Mouse (Mus musculus) regulatory T cell (primary cell): ENCODE results near the gene Exoc3.

ENCODE experiments used
- in situ Hi-C: fragments of 300-600 bp; cut with MboI, MseI; formaldehyde crosslinking; loops from one replicate; pipeline ENCODE4 v1.15.1; 2025; ENCODE audit warnings: high pct_unique_total_duplicates

Gene Exoc3

DNA sequence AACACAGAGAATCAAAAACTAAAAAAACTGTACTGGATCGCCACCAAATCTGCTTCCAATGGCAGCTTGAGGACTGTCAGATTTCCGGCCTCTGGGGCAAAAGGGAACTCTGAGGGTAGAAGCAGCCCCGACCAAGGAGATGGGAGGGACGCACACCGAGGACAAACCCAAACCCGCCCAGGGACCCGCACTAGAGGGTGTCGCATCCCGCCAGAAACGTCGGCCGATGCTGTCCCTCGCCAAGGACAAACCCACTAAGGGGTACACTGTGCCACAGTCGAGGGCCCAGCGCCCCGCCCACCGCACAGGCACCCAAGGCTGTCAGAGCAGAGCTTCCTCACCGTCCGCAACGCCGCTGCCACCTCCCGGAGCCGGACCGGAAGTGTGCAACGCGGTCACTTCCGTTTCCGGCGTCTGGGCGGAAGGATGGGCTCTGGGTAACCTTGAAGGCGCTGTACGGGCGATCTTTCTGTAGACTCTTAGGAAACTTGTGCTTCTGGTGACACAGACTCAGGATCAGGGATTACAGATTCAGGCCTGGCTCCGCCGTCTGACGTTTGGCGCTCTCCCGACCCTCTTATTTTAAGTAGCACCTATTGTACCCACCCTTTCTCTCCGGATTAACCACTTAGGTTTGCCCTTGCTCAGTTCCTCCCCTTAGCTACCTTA is at the start of gene Exoc3:
Gene Exoc3, minus strand, starts transcription at position 416 of the 669 bp plus-strand sequence.
- in situ Hi-C loops, result no loop called here

DNA sequence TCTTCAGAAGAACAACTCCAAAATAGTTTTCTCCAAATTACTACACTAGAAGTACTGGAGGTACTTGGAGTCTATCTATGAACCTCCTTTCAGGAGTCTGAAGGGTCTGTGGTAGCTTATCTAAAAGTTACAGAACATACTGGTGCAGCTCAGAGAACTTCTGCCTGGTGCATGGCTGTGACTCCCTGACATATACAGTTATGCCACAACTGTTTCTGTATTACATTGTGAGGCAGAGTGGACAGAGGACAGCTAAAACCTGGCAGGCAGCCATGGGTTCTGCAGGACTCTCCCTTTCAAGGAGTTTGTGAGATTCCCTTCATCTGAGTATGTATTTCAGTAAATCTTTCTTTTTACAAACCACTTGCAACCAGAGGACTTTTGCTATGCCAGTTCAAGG is 38.0 kb upstream of the Exoc3 start:
- in situ Hi-C loops, result no loop called here

DNA sequence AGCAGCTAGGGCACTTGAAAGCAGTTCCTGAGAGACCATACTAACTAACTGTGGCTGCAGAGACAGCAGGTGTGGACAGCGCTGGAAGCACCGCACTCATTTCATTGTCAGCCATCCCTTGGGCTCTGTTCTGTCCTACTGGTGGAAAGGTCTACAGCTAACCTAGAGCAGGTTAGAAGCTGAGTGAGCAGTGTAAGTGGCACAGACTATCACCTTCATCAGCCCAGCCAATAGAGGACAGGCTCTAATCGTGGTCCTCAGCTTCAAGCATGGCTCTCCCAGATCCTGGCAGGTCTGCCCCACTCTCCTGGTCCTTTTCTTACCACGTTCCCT is 37.3 kb upstream of the Exoc3 start:
- in situ Hi-C loops, result no loop called here

DNA sequence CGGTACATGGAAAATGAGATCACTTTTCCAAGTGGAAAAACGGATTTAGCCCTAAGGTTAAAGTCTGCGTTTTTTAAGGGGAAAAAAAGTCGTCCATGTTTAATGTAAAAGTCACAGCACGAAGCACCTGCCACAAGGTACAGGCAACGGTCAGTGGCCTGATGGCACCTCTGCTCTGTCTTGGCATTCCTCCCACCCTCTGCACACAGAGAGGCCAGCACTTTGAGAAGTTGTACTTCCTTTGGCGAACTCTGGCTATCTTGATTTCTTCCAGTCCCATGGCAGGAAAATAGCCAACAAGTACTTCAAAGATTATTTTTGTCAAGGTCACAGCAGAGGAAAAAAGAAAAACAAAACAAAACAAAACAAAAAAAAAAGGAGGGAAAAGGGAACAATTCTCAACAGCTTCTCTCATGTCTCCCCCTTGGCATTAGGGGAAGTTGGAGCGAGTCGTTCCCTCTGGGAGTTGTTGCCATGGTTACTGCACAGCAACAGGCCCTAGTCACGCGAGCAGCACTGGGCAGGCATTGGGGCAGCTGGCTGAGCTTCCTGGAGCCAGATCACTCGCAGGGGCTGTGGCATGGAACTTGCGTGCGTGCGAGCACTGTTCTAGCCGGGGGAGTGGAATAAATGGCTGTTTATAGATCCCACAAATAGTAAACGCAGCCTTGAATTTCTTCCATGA is 36.8 kb upstream of the Exoc3 start:
- in situ Hi-C loops, result no loop called here

DNA sequence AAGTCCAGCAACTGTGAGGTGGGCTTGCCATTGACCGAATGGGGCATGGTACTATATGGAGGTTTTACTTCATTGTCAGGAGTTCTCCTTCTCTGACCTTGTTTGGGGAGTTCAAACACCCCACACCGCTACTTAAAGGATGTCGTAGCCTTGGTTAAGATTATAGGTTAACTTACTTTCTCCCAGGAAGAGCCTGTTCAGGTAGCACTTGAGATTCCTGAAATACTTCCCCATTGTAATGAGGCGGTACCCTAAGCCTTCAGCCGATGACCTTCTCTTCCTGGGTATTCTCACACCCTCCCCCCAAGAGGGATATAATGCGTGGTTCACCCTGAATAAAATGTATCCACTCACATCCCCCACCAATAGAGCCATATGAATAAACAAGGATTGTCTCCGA is 29.0 kb upstream of the Exoc3 start:
- in situ Hi-C loops, result no loop called here

DNA sequence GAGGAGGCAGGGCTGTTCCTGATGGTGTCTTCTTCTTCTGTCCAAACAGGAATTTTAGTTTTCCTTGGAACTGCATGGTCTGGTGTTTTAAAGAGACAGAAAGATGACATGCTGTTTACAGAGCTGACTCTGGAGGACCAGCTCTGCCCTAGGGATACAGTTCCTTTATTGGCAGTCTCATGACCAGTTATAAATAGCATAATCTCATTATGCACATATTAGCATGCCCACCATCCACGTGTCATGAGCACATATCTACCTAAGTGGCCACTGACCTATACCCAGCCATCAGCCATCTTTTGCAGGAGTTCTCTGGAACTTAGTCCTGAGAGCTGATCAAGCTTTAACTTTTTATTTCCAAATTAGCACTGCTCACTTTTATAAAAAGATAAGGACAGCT is 12.1 kb upstream of the Exoc3 start:
- in situ Hi-C loops, result no loop called here

DNA sequence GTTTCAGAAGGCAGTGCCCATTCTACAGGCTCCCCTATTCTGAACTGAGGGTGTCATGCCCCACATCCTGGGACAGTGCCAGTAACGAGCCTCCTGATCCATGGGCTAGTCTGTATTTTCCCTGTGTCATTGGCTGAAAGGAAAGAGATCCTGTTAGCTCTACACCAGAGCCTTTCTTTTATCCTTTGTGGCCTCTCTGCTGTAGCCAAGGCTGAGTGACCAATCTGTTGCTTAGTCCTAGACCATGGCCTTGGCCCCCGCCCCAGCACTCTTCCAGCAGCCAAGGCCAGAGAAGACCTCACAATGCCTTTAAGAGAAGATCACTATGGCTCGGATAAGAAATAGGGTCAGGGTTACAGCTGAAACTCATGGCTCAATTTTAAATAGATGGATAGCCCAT is 9.9 kb upstream of the Exoc3 start:
- in situ Hi-C loops, result no loop called here

DNA sequence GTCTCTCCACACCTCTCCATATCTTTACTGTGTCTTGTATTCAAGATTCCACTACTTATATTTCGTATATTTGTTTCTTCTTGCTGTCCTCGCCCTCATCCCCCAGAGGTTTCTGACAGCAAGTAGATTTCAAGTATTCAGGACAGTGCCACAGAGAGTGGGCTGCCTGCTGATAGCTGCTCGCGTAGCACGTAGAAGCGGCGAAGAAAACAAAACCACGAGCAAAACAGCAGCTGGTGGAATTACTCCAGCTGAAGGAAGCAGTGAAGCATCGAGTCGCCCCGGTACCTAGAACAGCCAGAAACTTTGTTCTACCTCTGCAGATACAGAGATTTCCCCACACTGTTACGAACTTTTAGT is 434 bp upstream of the Exoc3 start:
- in situ Hi-C loops, result no loop called here

DNA sequence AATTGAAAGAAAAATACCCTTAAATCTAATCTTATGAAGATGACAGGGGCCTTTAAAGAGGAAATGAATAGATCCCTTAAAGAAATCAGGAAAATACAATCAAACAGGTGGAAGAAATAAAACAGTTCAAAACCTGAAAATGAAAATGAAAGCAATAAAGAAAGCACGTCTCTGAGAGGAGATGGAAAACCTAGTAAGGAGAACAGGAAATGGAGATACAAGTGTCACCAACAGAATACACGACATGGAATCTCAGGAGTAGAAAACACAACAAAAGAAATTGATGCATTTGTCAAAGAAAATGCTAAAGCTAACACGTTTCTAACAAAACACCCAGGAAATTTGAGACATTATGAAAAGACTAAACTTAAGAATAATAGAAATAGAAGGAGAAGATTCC is 12.1 kb downstream of the Exoc3 start:
- in situ Hi-C loops, result no loop called here

DNA sequence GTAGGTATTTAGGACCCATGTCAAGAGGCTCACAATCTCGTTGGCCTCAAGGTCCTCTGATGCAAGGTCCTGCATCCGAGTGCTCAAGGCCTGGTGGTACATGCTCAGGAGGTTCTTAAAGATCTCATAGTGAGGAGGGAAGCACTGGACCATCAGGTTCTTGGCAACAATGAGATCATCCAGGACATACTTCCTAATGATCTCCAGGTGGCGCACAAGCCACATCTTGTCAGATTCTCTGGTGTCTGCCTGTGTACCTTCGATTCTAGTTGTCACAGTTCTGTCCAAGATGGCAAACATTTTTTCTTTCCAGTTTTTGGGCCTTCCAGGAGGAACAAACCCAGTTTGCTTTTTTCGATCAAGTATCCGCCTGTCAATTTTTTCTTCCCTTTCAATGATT is 15.9 kb downstream of the Exoc3 start:
- in situ Hi-C loops, result loop anchor here (5.0 kb wide), 1 partner anchor 110 kb away; no protein-coding TSS in a partner anchor

DNA sequence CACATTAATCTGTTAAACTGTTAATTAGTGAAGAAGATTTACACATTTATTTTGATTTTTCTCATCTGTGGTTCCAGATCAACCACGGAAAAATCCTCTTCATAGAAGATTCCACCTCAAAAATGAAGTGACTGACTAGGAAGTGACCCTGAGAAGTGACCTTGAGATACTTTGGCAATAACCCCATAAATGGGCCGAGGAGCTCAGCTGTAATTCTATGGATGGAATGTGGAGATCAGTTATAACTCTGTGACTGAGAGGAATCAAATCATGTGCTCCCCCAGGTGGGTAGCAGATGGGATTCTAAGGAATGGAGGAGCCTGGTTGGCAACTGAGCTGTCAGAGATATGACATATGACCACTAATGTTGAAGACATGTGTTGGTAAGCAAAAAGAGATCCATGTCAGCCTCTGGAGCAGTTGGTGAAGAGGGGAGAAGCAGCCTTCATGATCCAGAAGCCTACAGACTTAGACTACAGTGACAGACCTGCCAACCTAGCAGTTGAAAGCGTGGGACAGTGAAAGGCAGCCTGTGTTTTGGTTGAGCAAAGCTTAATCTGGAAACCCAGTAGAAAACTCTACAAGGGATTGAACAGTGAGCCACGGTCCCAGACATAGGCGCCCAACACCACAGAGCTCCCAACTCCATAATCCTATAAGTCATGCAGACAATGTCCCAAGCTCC is 25.4 kb downstream of the Exoc3 start:
- in situ Hi-C loops, result no loop called here

DNA sequence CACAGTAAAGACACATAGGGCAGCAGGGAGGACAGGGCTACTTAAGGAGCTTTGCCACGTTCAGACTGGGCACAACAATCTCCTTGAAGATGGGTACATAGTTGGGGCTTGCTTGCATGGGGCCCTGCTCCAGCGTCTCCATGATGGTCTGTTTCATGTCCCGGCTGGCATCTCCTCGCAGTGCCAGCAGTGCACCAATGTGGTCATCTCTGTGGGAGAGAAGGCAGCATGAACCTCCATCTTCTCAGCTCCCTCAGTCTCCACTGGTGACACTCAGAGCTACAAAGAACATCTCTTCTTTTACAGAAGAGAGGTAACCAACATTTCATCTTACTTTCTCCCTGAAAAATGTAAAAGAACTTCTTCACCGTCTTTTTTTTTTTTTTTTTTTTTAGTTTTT is 36.5 kb downstream of the Exoc3 start:
- in situ Hi-C loops, result no loop called here

DNA sequence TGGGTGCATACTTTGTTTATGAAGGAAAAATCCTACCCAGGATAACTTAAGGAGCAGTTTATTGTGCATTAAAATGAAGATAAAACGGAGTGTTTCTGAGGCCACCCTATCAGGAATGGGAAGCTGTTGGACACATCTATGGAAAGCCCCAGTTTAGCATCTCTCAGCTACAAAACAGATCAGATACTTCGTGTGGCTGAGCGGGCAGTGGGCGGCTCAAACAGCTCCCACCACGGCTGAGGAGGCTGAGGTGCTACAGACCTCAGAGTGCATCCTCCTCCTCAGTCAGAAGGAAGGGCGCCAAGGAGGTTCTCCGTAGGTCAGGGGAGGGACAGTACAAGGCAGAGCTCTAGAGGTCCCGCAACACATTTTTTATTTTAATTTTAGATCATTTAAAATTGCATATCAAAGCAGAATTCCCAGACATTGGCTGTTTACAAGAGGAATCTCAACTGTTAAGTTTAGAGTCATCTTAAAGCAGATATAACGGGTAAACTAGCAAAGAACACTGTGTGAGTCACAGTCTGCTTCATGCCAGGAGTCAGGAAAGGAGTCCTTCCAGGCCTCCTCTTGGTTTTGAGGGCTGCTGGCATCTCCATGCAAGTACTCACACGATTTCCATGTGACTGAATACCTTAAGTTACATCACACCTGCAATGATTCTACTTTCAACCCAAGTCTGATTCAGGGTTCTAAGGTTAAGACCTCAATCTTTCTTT is 38.9 kb downstream of the Exoc3 start:
- in situ Hi-C loops, result no loop called here

DNA sequence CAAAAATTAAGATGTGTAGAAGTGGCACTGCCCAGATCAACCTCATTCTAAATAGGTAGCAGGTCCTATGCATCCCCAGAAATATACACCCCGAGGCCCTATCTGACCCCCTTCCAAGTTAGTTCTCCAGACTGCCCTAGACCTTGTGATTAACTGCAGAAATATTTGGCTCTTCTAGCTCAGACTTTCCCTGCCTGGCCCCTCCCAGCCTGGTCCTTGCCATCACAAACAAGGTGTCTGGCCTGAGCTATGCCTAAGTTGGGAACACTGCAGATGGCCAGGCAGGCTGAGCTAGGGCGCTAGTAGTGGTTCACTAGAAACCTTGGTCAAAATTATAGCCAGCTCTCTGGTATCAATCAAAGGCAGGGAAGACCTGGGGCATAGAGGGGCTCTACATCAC is 41.0 kb downstream of the Exoc3 start:
- in situ Hi-C loops, result no loop called here

DNA sequence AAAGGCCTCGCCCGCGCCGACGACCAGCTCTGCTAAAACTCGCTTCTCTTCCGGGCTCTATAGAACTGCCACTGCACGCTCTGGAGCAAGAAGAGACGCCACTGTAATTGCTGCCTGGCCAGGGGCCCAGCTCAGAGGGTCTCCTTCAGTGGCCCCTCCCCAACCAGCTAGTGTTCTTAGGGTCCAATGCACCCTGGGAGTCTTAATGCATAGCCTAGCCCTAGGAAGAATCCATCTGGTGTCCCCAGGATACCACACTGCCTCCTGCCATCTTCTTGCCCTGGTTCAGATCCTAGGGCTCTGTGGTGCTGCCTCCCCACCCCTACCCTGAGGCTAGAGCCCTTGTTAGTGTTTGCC is 41.5 kb downstream of the Exoc3 start:
- in situ Hi-C loops, result no loop called here

DNA sequence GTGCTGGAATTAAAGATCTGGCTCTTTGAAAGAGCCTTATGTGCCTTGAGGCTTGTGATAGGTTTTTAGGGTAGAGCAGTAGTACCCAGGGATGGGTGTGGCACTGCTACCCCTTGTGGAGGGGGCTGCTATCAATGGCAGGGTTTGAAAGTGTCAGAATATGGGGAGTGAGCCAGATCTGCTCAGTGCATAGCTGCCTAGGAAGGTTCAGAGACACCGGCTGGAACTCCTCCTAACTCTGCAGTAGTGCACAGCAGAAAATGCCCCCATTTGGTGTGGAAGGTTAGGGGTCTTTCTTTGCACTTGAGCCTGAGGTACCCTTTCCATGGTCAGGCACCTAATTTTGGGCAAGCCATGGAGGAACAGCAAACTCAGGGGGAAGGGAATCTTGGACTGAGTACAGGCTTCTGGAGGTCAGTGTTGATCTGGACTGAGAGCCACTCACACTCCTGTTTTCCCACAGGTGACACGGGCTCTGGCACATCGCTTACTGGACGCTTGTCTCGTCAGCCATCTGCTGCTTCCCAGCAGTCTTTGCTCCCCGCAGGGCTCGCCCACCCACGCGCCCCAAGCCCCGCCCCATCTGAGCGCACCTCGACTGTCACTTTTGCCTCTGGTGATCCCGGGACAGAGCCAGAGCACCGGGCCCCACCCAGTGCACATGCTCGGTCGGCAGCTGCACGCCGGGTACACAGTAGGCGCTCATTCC is 42.0 kb downstream of the Exoc3 start:
- in situ Hi-C loops, result no loop called here

DNA sequence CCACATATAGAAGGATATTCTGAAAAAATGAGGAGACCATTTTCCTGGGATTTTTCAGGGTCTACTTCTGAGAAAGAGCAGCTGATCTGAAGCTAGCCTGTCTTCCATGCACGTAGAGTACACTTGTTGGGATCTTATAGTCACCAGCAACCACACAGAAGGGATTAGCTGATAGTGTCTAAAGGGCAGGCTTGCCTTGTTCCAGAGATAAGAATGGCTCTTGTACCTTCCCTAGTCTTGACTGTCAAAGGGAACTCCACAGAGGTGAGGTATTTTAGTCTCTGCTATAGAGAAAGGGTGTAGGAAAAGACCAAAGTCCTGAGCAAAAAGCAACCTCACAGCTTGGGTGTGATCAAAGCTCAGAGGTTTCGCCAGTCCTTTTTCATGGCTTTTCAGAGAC is 61.2 kb downstream of the Exoc3 start:
- in situ Hi-C loops, result no loop called here

DNA sequence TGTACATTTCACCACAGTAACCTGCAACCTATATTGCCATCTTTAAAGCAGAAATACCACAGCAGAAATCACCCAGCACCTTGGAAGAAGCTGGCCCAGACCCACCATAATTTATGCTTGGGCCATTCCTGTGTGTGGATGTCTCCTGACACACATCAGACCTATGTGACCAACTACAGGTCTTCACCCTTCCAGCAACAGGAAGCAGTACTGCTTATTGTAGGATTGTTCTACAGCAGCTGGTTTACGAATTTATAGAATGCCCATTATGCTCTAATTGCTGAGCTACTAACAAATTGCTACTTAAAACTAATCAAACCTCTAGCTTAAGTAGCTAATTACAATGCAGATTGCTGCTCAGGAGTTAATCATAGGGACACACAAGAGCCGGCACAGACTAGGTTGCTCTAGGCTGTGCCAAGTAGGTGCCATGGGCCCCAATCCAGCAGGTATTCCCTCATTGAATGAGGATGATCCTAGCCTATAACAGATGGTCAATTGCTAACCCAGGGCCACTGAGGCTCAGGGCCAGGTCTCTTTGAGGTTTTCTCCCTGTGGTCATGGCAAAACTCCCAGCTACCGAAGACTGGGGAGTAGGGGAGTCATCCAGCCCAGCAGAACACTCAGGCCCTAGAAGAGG is 62.4 kb downstream of the Exoc3 start:
- in situ Hi-C loops, result no loop called here

DNA sequence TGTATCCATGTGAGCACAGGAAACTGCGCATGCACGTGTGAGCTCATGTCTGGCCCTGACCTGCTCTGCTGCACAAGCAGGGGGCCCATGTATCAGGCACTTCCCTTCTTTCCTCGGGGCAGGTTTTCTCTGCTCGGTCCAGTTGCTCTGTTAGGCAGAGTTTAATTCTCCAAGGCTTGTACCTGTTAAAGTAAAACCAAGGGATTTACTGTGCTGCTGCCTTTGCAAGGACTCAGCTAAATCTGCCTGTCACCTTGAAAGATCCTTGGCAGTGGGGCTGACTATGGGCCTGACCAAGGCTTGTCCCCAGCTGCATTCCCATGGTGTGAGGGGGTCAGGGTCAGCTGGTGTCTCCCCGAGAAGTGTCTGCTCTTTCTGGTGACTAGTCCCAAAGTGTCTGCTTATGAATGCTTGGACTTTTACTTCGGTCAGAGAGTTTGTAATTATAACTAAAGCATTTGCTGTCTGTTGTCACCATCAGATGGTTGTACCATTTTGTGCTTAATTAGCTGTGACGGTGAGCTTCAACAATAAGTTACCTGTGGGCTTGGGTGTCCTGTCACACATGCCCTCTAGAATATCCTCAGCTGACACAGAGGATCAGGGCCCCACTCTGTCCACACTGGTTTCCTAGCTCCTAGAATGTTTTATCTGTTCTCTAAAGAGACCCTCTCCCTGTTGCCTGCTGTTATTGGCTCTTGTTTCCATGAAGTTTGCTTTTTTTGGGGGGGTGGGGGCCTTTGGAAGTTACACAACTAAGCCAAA is 64.2 kb downstream of the Exoc3 start:
- in situ Hi-C loops, result no loop called here

DNA sequence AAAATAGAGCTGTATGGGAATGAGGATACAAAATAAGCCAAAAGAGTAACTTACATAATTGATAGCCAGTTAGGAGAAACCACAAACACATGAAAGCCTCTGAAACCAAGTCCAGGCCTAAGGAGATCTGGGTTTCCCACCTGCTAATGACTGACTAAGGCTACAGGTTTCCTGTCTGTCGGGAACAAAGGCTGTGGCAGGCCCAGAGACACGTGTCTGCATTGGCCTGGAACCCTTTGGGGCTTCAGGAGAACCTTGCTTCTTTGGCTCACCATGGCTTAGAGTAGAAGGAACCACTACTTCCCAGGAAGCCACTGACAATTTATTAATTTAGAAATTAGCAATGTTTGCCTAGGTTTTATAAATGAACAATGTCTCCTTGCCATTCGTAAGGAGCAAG is 65.2 kb downstream of the Exoc3 start:
- in situ Hi-C loops, result no loop called here

DNA sequence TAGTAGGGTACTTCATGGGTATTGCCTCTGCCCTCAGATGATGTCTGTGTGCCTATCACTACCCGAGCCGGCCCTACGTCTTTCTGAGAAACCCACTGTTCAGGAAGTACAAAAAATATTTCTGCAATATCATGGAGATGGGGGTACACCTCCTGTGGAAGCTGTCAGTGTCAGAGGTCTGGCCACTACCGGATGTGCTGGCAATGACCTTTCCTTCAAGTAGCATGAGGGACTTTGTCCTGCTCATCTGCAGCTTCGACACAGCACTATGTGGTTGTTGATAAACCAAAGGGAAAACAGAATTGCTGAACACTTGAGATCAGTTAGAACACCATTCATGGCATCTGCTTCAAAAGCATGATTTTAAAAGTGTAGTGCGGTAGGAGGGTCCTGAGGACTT is 67.7 kb downstream of the Exoc3 start:
- in situ Hi-C loops, result no loop called here
